In the genomic region with DNA sequence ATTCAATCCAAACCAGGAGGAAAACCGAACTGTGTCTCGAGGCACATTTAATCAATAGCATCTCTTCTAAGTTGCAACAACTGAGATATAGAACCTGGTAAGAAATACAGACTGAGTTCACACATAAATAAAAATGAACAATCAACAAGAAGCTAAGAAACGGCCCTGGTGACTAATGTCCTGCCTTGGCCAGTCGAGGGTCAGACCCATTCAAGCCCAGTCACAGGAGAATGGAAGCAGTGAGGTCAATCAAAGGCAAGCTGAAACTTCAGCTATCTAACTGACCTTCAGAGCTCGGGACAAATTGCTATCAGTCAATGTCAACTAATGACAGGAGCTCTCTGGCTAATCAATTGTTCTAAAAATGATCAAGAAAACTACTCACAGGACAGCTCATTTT, we compare ENCODE assay signal across 24 mouse cellular contexts. TPM values are rescaled to one million over a fixed set of nuclear protein-coding genes. Genes with fewer than 3 reads are reported as not detected.
DNase-seq lines count a peak whose midpoint lies in the region; ATAC-seq and TF ChIP-seq lines count a peak whose summit lies in the region.
"Had no signal": no experiment of that assay in that cellular context is flagged by ENCODE, and none has a peak within 500 bp of the region (broad histone marks: within the 10 kb centered on the region; RNA-seq: fewer than 3 reads in every experiment).

No protein-coding gene starts in this region.

- no peak for TF ChIP-seq CTCF in heart, postnatal 0 days (IDR thresholded peaks at IDR 0.05; ENCODE audit: low read depth)

- H3K36me3 ChIP-seq in heart, postnatal 0 days (replicated peaks; ENCODE audit: control insufficient read depth, insufficient read depth, low read length) = peaks cover 7% of the 10 kb centered on the region

- intact Hi-C loops in heart, postnatal 10 days (cut with DNase I) = no loop called here

- TF ChIP-seq EP300 in heart, postnatal 0 days (IDR thresholded peaks at IDR 0.05; ENCODE audit: low read depth) = no peak

- no peaks in the 10 kb centered on the region for H3K27me3 ChIP-seq in heart, postnatal 0 days (ENCODE audit: control insufficient read depth, insufficient read depth, low read length)
- H3K27me3 ChIP-seq: embryonic facial prominence, embryonic 12.5 days; embryonic facial prominence, embryonic 15.5 days; hindbrain, embryonic 12.5 days; hindbrain, embryonic 15.5 days had no signal

- H3K4me1 ChIP-seq in heart, postnatal 0 days (ENCODE audit: control insufficient read depth, insufficient read depth) = peaks cover 49% of the 10 kb centered on the region

- ATAC-seq in heart, postnatal 0 days (ENCODE audit: insufficient read depth, low read depth) = no peak
- ATAC-seq: activated CD4-positive, CD25-positive, alpha-beta regulatory T cell, adult 4 months; forebrain, embryonic 14.5 days; forebrain, postnatal 0 days; intestine, postnatal 0 days had no signal

- no peak overlapping the region for H3K4me2 ChIP-seq in heart, postnatal 0 days (ENCODE audit: low read depth, low read length)
- H3K4me2 ChIP-seq: embryonic facial prominence, embryonic 12.5 days; embryonic facial prominence, embryonic 15.5 days; hindbrain, embryonic 12.5 days; hindbrain, embryonic 15.5 days had no signal

- H3K27ac ChIP-seq in heart, postnatal 0 days (ENCODE audit: low read depth) = peak overlapping the region; percentile 11; the same call in 1 of the 2 replicates
- H3K27ac ChIP-seq: embryonic facial prominence, embryonic 12.5 days; embryonic facial prominence, embryonic 15.5 days; gastrocnemius, adult 2 months; hindbrain, embryonic 12.5 days; hindbrain, embryonic 15.5 days had no signal

- DNase-seq in adrenal gland, adult (ENCODE audit: inconsistent age in 2 of 2, low spot score in 1 of 2) = peak; percentile 53 to 84
- DNase-seq in adrenal gland, postnatal 4 days (ENCODE audit: low spot score in 2 of 2) = no peak
- peak; percentile 41 for DNase-seq in embryo, embryonic 10 days (ENCODE audit: low spot score)
- no peak for DNase-seq in embryo, embryonic 10.5 days (ENCODE audit: low spot score)
- DNase-seq in heart, postnatal 0 days (ENCODE audit: low spot score) = no peak
- no peak for DNase-seq in heart, postnatal 10 days
- DNase-seq in adrenal gland, postnatal 36 days = peak; percentile 37 to 55
- no peak for DNase-seq in thymus, adult 18-20 months
- DNase-seq: cerebellum, adult 11-12 months; cerebellum, adult 8-10 months; cerebellum, postnatal 10 days; cerebellum, postnatal 36 days; forebrain, postnatal 0 days; gastrocnemius, adult 2 months; gastrocnemius, postnatal 14 days; heart, adult 18-20 months; kidney, adult 2 months had no signal

- no peak overlapping the region for H3K4me3 ChIP-seq in heart, postnatal 0 days (ENCODE audit: low read depth, low read length)
- H3K4me3 ChIP-seq: embryonic facial prominence, embryonic 12.5 days; embryonic facial prominence, embryonic 15.5 days; gastrocnemius, adult 2 months; hindbrain, embryonic 12.5 days; hindbrain, embryonic 15.5 days had no signal

- WGBS in heart, postnatal 0 days = 37% methylated on average over 5 of the region's 5 CpGs

- H3K9me3 ChIP-seq in heart, postnatal 0 days (replicated peaks; ENCODE audit: control insufficient read depth, low read length) = no peaks in the 10 kb centered on the region
- H3K9me3 ChIP-seq: embryonic facial prominence, embryonic 12.5 days; embryonic facial prominence, embryonic 15.5 days; hindbrain, embryonic 12.5 days; hindbrain, embryonic 15.5 days had no signal

- no peak overlapping the region for H3K9ac ChIP-seq in heart, postnatal 0 days (replicated peaks; ENCODE audit: low read depth, low read length)
- H3K9ac ChIP-seq: embryonic facial prominence, embryonic 12.5 days; embryonic facial prominence, embryonic 15.5 days; forebrain, postnatal 0 days; hindbrain, embryonic 12.5 days; hindbrain, embryonic 15.5 days had no signal

RNA-seq across cellular contexts. Expression of gene Meis1, which starts 38.2 kb away (rescaled TPM):
- 10 to 100 TPM; 69.6 to 73.3 TPM for total RNA-seq in adrenal gland, postnatal 4 days (2021)
- 24.8 and 34.8 TPM in 2 replicates for total RNA-seq in heart, postnatal 0 days (2014; rRNA removed; ENCODE audit: low replicate concordance)
- polyA plus RNA-seq in heart, postnatal 0 days (2015; fragmentation: Nextera tagmentation; extraction: Ambion mirVana) = 35.4 and 36.5 TPM in 2 replicates
- 10 to 100 TPM; 26.9 to 44.1 TPM for total RNA-seq in heart, postnatal 10 days (2021)
- 10 to 100 TPM; 56.0 to 57.4 TPM for total RNA-seq in adrenal gland, postnatal 36 days (2021)

Comparison
In these comparisons a context has a peak if more than half of its experiments do, and no peak if none do; other contexts are left out.
1. DNase-seq: peak in adrenal gland, adult (2 of 2), embryo, embryonic 10 days (single experiment) and adrenal gland, postnatal 36 days (2 of 2); none in adrenal gland, postnatal 4 days (0 of 2), embryo, embryonic 10.5 days (single experiment), heart, postnatal 0 days (single experiment), heart, postnatal 10 days (0 of 2) and thymus, adult 18-20 months (0 of 2).